Mouse (Mus musculus) embryo, embryonic 9.5 days (tissue): ENCODE data around the gene Mettl24.

Experiments used
- DNase-seq: peaks from one replicate; pipeline ENCODE4 v3.0.0-alpha.2; 2017; ENCODE audit errors: extremely low spot score

Gene Mettl24

DNA sequence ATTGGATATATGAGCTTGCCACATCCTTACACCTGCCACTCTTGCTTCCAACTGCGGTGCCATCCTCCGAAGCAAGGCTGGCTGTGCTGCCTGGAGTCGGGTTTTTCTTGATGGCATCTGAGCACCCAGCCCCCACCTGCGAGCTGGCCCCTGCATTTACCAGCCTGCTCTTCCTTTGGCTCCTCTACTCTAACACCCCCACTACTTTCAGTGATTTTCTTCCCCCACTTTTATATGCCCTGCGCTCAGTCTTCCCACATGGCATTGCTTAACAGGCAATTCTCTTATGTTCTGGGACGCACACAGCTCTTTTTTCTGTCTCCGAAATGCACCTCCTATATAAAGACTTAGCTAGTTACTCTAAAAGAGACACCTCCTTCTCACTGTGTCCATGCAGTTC, 1.2 kb downstream of the Mettl24 start:
- no peak for DNase-seq

DNA sequence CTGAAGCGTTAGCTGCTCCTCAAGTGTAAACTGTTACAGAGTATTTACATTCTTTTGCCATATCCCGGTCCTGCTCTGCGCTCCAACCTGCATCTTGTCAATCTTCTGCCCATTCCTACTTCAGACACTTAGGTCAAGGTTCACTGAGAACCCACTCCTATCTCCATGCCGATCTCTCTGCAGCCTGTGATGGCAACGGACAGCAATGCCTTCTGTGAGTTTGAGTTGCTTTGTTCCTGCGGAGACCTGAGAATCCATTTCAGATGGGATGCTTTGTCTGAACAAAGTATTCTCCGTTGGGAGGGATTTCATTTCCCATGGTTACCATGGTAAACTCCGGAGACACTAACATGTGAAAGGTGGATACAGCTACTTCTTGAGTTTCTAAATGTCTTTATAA, 2.6 kb downstream of the Mettl24 start:
- peak; percentile 37 for DNase-seq

DNA sequence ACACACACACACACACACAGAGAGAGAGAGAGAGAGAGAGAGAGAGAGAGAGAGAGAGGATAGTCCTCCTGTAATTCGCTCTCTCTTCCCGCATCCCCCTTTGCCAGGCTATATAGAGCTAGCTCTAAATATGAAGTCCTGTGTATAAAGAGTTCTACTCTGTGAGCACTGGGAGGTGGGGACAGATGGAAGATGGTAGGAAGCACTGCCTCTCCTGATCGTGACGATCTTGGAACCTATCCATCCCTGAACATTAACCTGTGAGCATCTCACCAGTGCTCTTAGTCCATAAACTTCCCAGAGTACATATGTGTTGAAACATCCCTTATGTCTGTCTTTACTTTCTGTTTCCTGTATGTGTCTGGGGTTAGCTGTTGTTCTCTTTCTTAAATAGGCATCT, 3.9 kb downstream of the Mettl24 start:
- no peak for DNase-seq

DNA sequence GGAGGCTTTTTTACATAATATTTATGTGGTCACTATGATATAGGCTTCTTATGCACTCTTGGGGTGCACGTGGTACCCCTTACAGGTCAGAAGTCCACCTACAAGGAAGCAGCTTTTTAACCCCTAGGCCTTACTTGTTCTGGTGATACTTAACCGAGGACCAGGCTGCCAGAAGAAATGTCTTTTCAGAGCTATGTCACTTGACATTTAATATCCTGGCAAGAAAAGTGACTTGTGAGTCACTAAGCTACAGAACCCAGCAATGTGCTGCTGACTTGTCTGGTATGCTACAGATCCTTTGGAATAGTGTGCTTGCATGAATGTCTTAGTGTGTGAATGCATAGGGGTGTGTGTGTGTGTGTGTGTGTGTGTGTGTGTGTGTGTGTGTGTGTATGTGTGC, 4.3 kb downstream of the Mettl24 start:
- DNase-seq = no peak

DNA sequence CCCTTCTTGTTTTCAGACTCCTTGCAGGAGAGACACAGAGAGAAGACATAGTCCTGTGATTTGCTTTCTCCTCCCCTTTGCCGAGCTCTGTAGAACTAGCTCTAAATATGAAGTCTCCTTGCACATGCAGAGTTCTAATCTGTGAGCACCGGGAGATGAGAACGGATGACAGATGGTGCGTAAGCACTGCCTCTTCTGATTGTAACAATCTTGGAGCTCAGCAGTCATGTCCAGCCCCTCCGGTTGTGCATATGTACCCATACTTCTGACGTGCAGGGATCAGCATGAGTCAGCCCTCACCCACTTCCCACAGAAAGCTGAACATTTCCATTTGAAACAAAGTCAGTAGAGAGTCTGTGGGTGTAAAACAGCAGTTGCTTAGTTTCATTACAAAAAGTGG, 5.2 kb downstream of the Mettl24 start:
- DNase-seq = no peak

DNA sequence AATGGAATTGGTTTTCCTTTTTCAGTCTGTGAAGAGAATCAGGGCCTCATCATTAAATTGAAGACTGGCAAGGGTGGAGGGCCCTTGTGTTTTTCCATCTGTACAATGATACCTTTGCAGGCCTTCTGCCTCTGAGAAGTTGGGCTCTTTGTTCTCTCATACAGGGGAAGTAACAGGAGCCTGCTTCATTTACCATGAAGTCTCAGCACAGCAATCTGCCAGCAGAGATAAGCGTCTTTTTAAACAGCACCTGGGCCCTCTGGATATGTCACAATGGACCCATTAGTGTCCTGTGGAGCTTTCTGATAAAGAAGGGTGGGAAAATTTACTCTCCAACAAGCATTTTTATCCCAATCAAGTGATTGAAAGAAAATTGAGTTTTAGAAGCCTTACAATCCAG, 5.8 kb downstream of the Mettl24 start:
- no peak for DNase-seq

DNA sequence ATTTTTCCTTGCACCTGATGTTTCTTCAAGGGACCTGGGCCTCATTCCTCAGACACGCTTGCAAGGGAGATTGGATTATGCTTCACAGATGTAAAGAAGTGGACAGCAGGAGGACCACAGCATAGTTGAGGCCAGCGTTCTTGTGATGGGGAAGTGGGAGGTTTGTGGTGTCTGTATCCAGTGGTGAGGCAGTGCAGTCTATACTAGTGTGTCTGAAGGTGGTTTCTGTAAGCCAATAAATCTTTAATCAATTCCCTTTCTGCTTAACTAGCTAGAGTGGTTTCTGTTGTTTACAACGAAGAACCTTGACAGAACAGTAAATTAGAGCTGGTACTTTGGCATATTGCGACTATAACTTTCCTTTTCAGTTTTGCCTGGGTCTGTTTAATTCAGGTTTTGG, 15.6 kb downstream of the Mettl24 start:
- DNase-seq = no peak

DNA sequence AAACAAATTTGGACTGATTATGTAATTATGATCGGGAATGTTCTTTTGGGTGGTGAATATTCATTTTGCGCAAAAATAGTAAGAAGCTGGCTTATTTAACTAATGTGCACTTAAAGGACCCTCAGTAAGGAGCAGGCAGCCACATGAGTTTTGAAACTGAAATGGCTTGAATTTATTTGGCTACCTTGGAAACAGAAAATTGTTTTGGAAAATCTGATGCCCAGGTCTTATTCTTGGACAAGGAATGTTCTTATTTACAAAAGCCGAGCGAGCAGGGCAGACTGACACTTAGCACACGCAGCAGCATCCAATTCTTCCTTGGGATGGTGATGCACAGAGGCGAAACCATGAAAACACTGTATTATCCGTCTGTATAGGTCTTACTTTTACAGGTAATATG, 28.0 kb downstream of the Mettl24 start:
- no peak for DNase-seq

DNA sequence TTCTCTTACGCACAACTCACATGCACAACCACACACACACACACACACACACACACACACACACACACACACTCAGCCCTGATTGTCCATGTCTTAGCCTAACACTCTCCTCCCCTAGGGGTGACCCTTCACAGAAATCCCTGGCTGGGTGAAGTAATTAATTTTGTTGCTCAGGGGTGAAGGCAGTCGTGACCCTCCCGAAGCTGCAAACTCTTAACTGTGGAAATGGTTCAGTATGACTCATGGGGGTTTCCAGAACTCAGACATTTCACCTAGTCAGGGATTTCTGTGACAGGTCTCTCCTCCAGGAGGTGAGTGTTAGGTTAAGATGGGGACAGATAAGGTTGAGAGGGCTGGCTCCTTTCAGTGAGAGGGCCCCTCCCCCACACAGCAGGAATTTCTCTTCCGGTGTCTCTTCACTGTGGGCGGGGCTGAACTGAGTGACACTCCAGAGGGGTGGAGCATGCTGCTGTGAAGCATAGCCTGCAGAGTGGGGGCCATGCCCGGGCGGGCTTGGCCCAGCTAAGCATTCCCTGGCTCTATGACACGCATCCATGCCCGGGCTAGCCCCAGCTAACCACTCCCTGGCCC, 30.0 kb downstream of the Mettl24 start:
- DNase-seq = peak; percentile 58

DNA sequence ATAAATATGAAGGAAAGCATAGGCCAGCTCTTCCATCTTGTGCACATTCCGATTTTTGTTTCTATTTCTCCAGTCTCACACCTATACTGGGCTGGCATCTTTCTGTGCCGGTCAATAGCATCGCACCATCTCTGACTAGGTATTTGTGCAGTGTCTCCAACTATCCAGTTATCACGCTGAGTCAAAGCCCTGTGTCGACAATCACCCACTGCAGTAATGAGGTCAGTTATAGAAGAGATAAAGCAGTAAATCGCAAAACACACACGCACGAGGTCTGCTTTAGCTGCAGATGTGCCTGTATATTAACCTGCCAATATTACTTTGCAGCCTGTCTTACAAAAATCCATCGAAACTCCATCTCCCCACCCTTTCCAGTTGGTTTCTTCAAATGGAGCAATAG, 30.7 kb downstream of the Mettl24 start:
- DNase-seq = no peak

DNA sequence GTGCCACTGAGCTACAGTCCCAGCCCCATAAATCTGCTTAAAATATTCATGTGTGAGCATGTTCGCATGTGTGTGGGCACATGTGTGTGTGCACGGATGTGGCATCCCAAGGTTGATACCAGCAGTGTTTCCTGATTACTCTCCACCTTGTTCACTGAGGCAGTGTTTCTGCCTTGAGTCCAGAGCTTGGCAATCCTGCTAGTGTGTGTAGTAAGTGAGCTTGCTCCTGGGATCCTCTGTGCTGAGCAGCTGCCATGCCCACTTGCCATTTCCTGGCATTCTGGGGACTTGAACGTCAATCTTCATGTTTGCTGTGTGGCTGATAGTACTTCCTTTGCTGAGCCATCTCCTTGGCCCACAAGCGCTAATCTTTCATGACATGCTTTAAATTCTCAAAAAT, 32.1 kb downstream of the Mettl24 start:
- DNase-seq = no peak

DNA sequence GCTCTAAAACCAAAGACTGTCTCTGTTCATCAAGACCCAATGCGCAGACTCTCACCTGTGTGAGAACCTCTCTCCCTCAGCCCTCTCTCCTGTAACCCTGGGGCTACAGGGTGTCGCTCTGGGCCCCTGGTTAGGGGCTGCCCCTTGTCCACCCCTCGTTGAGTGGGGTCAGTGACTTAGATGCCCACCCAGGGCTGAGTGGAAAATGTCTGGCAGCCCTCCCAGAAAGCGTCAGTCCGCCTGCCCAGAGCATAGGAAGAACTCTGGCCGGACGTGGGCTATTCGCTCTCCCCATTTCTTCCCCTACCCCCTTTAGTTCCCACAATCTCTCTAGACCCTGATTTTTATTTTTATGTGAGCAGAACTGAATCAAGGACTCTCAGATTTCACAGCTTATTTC, 33.2 kb downstream of the Mettl24 start:
- no peak for DNase-seq

DNA sequence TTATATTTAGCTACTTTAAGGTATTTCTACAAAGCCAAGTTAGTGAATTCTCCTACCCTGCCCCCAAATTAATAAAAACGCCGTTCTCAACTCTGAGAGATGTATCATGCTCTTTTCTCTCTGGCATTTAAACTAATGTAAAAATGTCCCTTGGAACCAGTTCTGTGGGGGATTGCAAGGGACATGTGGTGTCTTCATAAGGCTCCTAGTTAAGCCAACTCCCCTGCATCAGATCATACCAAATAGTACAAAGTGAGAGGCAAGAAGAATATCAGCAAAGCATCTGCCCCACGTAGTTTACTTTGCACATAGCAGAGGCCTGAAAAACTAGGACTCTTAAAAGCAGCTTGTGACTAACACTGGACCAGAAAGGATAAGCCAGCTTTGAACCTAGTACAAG, 33.6 kb downstream of the Mettl24 start:
- no peak for DNase-seq

DNA sequence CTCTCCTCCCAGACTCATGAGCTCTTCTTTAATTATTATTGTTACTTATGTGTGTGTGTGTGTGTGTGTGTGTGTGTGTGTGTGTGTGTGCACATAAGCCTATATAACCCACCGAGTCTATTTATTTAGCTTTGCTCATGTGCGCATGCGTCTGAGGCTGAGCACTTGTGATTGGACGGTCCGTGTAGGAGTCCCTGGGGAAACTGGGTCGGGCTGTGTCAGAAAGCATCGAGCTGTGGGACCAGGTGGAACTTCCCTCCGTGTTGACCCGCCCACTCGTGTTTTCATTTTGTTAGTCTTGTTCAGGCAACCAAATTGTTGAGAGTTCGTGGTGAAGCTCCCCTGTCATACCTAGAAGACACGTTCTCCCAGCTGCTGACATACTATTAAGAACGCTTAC, 35.3 kb downstream of the Mettl24 start:
- DNase-seq = no peak

DNA sequence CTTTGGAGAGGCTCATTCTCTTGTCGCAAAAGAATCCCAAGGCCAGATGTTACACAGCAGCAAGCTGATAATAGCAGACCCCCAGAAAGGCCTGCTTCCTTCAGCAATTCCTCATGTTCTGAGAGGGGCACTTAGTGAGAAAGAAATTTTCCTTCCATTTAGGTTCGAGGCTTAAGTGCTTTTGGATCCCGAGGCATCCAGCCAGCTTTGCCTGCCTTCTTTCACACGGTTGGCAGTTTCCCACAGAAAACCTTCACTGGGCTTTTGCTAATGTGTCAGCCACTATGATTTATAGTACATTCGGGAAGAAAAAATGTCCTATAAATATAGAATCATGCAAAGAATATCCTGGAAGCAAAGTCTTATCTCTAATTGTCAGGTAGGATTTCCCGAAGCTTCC, 36.0 kb downstream of the Mettl24 start:
- DNase-seq = no peak

DNA sequence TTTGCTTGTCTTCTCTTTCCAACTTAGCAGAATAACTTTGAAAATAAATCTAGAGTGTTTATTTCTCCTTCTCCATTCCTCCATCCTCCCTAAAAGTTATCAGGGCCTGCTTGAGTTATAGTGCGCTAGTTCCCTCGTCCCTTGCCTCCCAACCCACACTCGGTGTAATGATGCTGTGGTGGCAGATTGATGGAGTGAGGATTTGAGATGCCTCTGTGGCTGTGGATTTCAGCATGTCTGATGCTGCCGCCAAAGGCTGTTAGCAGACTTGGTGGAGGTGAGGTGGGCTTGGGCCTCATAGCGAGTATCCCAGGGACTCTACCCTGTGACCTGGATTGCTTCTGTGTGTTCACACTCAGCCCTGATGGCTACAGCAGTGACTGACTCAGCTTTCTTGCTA, 37.8 kb downstream of the Mettl24 start:
- DNase-seq = no peak

DNA sequence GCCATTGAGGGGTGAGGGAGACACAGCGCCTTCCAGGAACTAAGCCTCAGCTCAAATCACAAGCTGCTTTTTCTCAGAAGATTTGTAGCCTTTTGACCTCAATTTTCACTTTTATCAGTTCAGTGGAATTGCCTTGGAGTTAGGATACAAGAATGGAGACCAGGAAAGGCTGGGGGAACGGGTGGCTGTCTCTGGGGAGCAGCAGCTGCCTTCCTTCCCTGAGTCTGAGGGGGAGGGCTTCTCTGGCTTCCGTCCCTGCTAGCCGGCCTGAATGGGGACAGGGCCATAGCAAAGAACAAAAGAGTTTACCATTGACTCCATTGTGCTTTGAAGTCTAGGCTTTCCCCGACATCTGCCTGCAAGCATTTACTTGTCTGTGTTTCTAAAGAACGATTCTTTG, 41.3 kb downstream of the Mettl24 start:
- DNase-seq = peak; percentile 39

DNA sequence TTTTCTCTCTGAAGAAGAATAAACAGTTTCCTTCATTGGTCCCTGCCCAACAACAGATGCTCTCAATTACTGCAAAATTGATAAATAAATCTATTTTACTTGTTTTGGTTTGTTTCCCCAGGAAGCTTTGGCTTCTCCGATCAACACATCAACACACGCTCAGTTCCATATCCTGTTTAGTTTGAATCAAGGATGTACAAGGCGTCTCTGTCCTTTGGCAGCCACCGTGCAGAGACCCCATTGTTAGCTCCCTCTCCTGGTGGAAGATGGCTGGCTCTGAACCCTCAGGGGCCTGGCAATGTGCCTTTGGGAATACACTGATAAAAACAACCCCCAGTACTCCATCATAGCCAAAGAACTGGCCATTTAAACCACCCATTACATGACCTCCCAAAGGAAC, 42.0 kb downstream of the Mettl24 start:
- peak; percentile 56 for DNase-seq

DNA sequence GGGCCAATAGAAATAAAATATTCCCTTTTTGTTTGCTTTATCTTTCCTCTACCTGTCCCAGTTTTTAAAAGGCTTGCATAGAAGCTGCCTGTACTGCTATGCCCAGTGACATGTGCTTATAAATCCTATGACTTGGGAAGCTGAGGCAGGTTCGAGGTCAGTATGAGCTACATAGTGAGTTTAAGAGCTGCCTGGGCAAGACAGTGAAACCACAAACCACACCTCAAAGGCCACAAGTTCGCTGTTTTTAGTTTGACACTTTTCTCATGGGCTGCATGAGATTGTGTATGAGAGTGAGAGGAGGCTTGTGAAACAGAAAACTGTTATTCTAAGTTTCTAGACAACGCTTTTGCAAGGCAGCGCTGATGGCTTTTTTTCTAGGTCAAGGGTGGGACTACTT, 42.4 kb downstream of the Mettl24 start:
- DNase-seq = no peak

DNA sequence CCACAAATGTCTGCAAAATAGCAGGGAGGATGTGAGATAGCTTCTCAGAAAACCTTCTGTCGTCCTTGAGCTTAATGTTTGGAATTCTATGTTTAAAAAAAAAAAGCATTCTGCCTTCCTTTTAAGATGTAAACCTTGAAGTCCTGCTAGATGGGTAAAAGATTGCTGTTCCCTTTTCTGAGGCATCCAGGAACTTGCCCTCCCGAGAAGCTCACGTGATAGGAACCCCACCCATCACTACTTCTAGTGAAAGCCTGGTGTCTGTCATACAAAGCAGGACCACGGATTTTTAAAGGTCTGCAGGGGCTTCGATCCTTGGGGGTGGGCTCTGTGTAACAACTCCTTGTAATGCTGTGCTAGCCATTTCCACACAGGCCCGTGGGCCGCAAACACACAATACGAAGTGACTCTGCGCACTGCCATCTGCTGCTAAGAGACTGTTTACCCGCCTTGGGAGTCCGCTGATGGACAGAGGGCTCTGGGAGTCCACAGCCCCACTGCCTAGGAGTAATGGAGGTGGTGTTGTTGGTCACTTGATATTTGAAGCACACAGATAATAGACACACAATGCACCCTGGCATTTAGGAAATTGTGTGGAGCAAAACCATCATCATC, 43.3 kb downstream of the Mettl24 start:
- no peak for DNase-seq

DNA sequence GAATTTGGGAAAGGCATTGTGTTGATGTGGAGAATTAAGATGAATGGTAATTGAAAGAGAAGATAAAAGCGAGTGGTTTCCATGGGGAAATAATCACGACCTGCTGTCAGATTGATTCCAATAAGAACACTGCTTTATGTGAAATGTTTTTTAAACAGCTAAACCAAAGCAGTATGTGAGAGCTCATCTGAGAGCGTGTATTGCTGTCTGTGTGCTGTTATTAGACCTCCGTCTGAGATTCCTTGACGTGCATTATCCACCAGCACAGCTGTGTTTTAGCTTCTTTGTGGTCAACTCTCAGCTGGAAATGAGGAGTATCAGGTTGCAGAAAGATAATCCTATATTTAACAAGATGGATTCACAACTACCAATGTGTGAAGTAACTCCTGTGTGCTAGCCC, 43.9 kb downstream of the Mettl24 start:
- no peak for DNase-seq

DNA sequence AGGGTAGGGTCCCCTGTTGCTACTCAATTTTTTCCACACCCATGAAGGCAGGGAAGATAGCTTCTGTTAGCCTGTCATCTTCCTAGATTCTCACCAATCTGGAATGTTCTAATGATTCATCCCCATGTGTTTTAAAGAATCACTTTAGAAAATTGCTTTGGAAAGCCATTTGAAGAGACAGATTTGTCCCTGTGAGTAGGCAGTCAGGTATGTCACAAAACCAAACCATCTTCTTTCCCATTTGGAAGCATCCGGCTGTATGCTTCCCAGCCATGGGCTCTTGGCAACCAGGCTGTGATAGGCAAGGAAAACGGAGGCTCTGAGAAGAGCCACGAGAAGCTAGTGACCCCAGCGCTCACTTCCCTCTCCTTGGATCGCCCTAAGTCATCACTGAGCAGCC, 47.1 kb downstream of the Mettl24 start:
- no peak for DNase-seq

DNA sequence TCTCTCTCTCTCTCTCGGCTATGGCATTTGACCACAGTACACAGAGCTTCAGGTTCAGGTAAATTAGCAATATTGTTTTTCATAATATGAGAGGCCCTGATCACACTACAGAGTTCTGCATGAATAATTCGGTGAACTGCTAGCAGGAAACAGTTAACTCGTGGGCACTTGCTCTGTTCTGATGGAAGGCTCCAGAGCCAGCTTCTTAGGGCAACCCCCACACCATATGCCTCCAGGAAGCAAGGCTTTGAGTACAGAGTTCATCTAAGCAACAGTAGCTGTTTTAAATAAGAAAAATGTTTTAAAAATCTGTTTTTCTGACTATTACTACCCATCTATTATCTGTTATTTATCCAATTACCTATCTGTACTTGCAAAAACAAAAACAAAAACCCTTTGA, 50.2 kb downstream of the Mettl24 start:
- DNase-seq = no peak

DNA sequence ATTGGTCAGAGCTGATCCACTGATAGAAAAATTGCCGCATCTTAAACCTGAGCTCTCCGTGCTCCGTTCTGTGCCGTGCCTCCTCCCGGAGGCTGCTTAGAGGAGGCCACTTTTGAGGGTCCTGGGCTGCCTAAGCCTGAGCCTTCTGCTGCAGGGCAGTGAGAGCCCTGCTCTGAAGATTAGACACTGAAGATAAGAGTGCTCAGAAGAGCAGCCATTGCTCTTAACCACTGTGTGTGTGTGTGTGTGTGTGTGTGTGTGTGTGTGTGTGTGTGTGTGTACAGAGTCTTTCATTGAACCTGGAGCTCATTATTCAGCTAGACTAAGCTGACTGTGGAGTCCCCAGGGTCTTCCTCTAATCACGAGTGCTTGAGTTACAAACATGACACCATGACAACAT, 53.1 kb downstream of the Mettl24 start:
- DNase-seq = no peak
